Mouse (Mus musculus): ENCODE measurements around the gene Rtl5. TPM values are rescaled to one million over a fixed set of nuclear protein-coding genes. Genes with fewer than 3 reads are reported as not detected.
"Not testable (repeated sequence)": the region's sequence is repeated elsewhere in the genome, so short reads cannot be mapped to it uniquely, and the experiment has no call there.

Gene Rtl5
- 4.6 and 5.9 TPM in 2 replicates for polyA plus RNA-seq (2014; fragmentation: Nextera tagmentation; extraction: Ambion mirVana)

- Histone ChIP-seq H3K36me3 (ENCODE audit: control insufficient read depth, insufficient read depth, low read length) (no peaks in the 10 kb centered on the region), H3K27me3 (ENCODE audit: control insufficient read depth, insufficient read depth, low read length) (no peaks in the 10 kb centered on the region; the same call in 1 of the 2 replicates), H3K4me3 (ENCODE audit: low read depth, low read length) (peak within 1 kb of the TSS; percentile 48), H3K4me1 (replicated peaks; ENCODE audit: control insufficient read depth, insufficient read depth, low read length) (no peaks in the 10 kb centered on the region), H3K4me2 (ENCODE audit: low read depth, low read length, severe bottlenecking) (peak within 1 kb of the TSS; percentile 67), H3K9me3 (ENCODE audit: control insufficient read depth, low read length) (no peaks in the 10 kb centered on the region), H3K27ac (ENCODE audit: low read depth, low read length) (peak within 1 kb of the TSS; percentile 58), H3K9ac (ENCODE audit: low read length) (peak within 1 kb of the TSS; percentile 61)
- 22% methylated on average over 59 of the region's 61 CpGs for WGBS
- DNase-seq (ENCODE audit: low spot score), result peak; percentile 86
- peak; percentile 94 for ATAC-seq (replicated peaks; ENCODE audit: low FRiP score)
Measured at GRCm38 (mm10) chrX:102070591-102071471, at the start of gene Rtl5. TSS of gene Rtl5 (minus strand) at chrX:102071304.

DNA sequence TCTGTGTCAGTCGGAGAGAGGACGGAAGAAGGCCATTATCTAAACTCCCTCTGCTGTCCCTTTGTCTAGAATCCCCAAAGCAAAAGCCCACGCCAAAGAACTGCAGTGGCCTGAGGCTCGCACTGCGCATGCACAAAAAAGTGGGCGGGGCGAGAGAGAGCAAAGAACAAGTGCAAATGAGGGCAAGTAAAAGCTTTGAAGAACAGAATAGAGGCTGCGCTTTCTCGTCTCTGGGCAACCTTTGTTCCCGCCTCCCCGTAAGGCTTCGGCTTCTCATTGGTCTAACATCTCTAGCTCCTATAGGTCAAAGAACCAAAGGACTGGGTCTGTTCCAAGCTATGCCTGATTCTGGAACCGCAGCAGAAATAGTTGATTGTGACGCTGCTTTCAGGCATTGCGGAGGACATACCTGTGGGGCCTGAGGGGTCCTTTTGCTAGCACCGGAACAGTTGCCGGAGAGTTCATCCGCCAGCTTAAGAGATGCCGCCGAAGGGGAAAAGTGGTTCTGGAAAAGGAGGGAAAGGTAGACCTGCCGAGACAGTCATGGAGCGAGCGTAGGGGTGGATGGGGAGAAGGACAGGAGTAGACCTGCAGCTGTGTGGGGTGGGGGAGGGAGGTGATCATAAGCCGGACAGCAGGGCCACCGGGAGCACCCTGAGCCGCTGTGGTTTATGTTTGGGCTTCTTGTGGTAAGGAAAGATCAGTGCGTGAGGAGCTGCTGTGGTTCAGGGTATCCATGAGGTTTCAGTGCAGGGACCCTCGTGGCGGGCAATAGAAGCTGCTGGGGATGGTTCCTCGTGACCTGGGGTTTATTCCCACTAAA, 48.1 kb upstream of the Rtl5 start, which contains the start of gene Pin4:
Gene Pin4 (plus strand): TSS at position 406 of the 823 bp plus-strand sequence.
- peak within 1 kb of the TSS; percentile 54 for H3K4me3 ChIP-seq (ENCODE audit: low read depth, low read length)
- no peaks in the 10 kb centered on the region for H3K9me3 ChIP-seq (ENCODE audit: control insufficient read depth, low read length)
- H3K4me1 ChIP-seq (replicated peaks; ENCODE audit: control insufficient read depth, insufficient read depth, low read length), result 0 out of 2 replicates have a peak, but pooled peaks cover 3% of the 10 kb centered on the region
- peak within 1 kb of the TSS; percentile 59 for H3K9ac ChIP-seq (ENCODE audit: low read length)
- peak; percentile 94 for DNase-seq (ENCODE audit: low spot score)
- WGBS, result 22% methylated on average over 30 of the region's 30 CpGs
- ATAC-seq (replicated peaks; ENCODE audit: low FRiP score), result peak; percentile 99
- no peaks in the 10 kb centered on the region for H3K27me3 ChIP-seq (ENCODE audit: control insufficient read depth, insufficient read depth, low read length)
- H3K4me2 ChIP-seq (ENCODE audit: low read depth, low read length, severe bottlenecking), result peak within 1 kb of the TSS; percentile 54
- H3K36me3 ChIP-seq (ENCODE audit: control insufficient read depth, insufficient read depth, low read length), result no peaks in the 10 kb centered on the region
- H3K27ac ChIP-seq (ENCODE audit: low read depth, low read length), result no peak within 1 kb of the TSS; the same call in 1 of the 2 replicates

DNA sequence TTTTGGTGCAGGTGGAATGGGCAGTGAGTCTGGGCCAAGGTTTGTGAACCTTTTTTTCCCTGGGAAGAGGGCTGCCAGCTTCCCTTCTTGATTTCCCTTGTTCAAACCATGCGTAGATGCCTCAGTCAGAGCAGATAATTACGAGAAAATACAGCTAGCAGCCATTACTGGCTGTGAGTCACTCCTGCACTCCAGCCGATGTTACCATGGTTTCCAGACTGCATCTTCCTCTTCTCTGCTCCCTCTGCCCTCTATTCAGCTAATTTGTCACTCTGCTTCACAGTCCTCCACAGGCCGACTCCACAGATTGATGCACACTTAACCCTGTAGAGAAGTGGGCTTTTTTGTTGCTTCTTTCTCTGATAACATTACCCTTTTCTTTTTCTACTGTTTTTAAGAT, 44.6 kb upstream of the Rtl5 start:
- Histone ChIP-seq H3K9ac (ENCODE audit: low read length) (no peak overlapping the region), H3K36me3 (ENCODE audit: control insufficient read depth, insufficient read depth, low read length) (no peaks in the 10 kb centered on the region), H3K4me1 (replicated peaks; ENCODE audit: control insufficient read depth, insufficient read depth, low read length) (0 out of 2 replicates have a peak, but pooled peaks cover 3% of the 10 kb centered on the region), H3K27ac (ENCODE audit: low read depth, low read length) (0 out of 2 replicates have a peak overlapping the region, but pooled peaks have one; percentile 6), H3K4me3 (ENCODE audit: low read depth, low read length) (no peak overlapping the region), H3K27me3 (ENCODE audit: control insufficient read depth, insufficient read depth, low read length) (no peaks in the 10 kb centered on the region), H3K4me2 (ENCODE audit: low read depth, low read length, severe bottlenecking) (no peak overlapping the region), H3K9me3 (ENCODE audit: control insufficient read depth, low read length) (no peaks in the 10 kb centered on the region)
- 53% methylated on average over 4 of the region's 4 CpGs for WGBS
- DNase-seq (ENCODE audit: low spot score) (no peak), ATAC-seq (replicated peaks; ENCODE audit: low FRiP score) (no peak)

DNA sequence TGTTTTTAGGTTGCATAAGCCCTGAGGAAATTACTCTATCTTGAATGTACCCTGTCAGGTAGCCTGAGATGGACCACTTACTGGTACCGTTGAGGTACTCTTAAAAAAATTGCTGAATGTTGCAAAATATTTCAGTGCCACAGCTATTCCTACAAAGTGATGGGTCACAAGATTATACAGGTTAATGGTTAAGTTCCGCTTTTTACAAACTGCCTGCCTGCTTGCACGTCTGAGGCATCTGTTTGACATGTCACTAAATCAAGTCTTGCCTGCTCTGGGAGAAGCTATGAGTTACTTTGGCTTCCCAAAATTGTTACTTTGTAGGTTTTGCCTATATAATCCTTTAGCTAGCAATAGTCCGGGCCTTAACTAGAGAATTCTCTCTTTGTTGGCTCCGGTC, 38.2 kb upstream of the Rtl5 start:
- not testable (repeated sequence) for H3K4me2 ChIP-seq (ENCODE audit: low read depth, low read length, severe bottlenecking); H3K36me3 ChIP-seq (ENCODE audit: control insufficient read depth, insufficient read depth, low read length); H3K9me3 ChIP-seq (ENCODE audit: control insufficient read depth, low read length); H3K27me3 ChIP-seq (ENCODE audit: control insufficient read depth, insufficient read depth, low read length); H3K27ac ChIP-seq (ENCODE audit: low read depth, low read length); H3K4me3 ChIP-seq (ENCODE audit: low read depth, low read length); H3K9ac ChIP-seq (ENCODE audit: low read length); H3K4me1 ChIP-seq (replicated peaks; ENCODE audit: control insufficient read depth, insufficient read depth, low read length); DNase-seq (ENCODE audit: low spot score); ATAC-seq (replicated peaks; ENCODE audit: low FRiP score)
- 85% methylated on average over 5 of the region's 5 CpGs for WGBS

DNA sequence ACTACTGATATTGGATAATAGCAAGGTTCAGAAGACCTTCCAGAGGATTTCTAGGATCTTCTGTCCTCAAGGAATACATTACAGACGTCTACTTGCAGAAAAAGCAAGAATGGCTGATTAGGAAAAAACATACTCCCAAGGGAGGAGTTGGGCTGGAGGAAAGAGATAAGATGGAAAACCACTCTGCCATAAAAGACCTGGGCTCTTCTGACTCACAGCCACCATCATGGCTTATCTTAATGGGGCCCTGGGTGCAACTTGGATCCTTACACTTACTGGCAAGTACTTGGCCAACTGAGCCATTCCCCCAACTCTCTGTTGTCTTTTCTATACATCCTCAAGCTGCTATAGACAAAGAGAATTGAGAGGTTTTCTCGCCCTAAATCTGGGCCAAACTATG, 32.7 kb upstream of the Rtl5 start:
- not testable (repeated sequence) for ATAC-seq (replicated peaks; ENCODE audit: low FRiP score); H3K4me2 ChIP-seq (ENCODE audit: low read depth, low read length, severe bottlenecking); DNase-seq (ENCODE audit: low spot score); H3K27ac ChIP-seq (ENCODE audit: low read depth, low read length); H3K27me3 ChIP-seq (ENCODE audit: control insufficient read depth, insufficient read depth, low read length); H3K9me3 ChIP-seq (ENCODE audit: control insufficient read depth, low read length); H3K9ac ChIP-seq (ENCODE audit: low read length); H3K36me3 ChIP-seq (ENCODE audit: control insufficient read depth, insufficient read depth, low read length); H3K4me3 ChIP-seq (ENCODE audit: low read depth, low read length); H3K4me1 ChIP-seq (replicated peaks; ENCODE audit: control insufficient read depth, insufficient read depth, low read length)
- WGBS, result 74% methylated on average over 2 of the region's 2 CpGs

GRCm38 (mm10) chrX:102101886-102102285, 30.8 kb upstream of the Rtl5 start:
- Histone ChIP-seq H3K9ac (ENCODE audit: low read length) (no peak overlapping the region), H3K9me3 (ENCODE audit: control insufficient read depth, low read length) (no peaks in the 10 kb centered on the region), H3K4me2 (ENCODE audit: low read depth, low read length, severe bottlenecking) (no peak overlapping the region), H3K4me3 (ENCODE audit: low read depth, low read length) (no peak overlapping the region), H3K27me3 (ENCODE audit: control insufficient read depth, insufficient read depth, low read length) (no peaks in the 10 kb centered on the region), H3K27ac (ENCODE audit: low read depth, low read length) (no peak overlapping the region), H3K4me1 (replicated peaks; ENCODE audit: control insufficient read depth, insufficient read depth, low read length) (no peaks in the 10 kb centered on the region), H3K36me3 (ENCODE audit: control insufficient read depth, insufficient read depth, low read length) (no peaks in the 10 kb centered on the region)
- ATAC-seq (replicated peaks; ENCODE audit: low FRiP score) (no peak), DNase-seq (ENCODE audit: low spot score) (no peak)
- WGBS, result 53% methylated on average over 7 of the region's 7 CpGs

GRCm38 (mm10) chrX:102094381-102094904, 23.3 kb upstream of the Rtl5 start:
- WGBS, result 82% methylated on average over 7 of the region's 7 CpGs
- no peak overlapping the region for H3K9ac ChIP-seq (ENCODE audit: low read length)
- no peak for DNase-seq (ENCODE audit: low spot score)
- no peaks in the 10 kb centered on the region for H3K36me3 ChIP-seq (ENCODE audit: control insufficient read depth, insufficient read depth, low read length)
- H3K4me2 ChIP-seq (ENCODE audit: low read depth, low read length, severe bottlenecking), result no peak overlapping the region
- H3K9me3 ChIP-seq (ENCODE audit: control insufficient read depth, low read length), result no peaks in the 10 kb centered on the region
- H3K27me3 ChIP-seq (ENCODE audit: control insufficient read depth, insufficient read depth, low read length), result peaks cover 2% of the 10 kb centered on the region
- H3K27ac ChIP-seq (ENCODE audit: low read depth, low read length), result no peak overlapping the region
- no peak overlapping the region for H3K4me3 ChIP-seq (ENCODE audit: low read depth, low read length)
- no peak for ATAC-seq (replicated peaks; ENCODE audit: low FRiP score)
- no peaks in the 10 kb centered on the region for H3K4me1 ChIP-seq (replicated peaks; ENCODE audit: control insufficient read depth, insufficient read depth, low read length)

DNA sequence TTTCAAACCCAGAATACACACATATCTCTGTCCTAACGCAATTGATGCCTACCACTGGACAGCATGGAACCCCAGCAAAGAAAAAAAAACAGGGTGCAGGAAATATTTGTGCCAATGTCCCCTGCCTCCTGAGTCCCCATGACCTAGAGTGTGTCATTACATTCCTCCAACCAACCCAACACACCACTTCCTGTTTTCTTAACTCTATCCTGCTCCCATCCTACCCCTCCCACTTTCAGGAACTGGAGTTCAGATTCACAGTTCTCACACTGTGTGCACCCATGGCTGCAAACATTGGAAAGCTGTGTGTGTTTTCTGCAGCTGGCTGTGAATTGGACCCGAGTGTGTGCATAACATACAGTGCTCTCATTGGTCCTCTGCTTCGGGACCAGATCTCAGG, 19.5 kb upstream of the Rtl5 start:
- Histone ChIP-seq H3K27me3 (ENCODE audit: control insufficient read depth, insufficient read depth, low read length) (peaks cover 2% of the 10 kb centered on the region), H3K9ac (ENCODE audit: low read length) (no peak overlapping the region)
- 75% methylated on average over 3 of the region's 3 CpGs for WGBS

More for the DNA sequence above, 19.5 kb upstream of the Rtl5 start:
- no peak overlapping the region for H3K4me3 ChIP-seq (ENCODE audit: low read depth, low read length)
- H3K4me2 ChIP-seq (ENCODE audit: low read depth, low read length, severe bottlenecking), result no peak overlapping the region
- H3K36me3 ChIP-seq (ENCODE audit: control insufficient read depth, insufficient read depth, low read length), result no peaks in the 10 kb centered on the region
- no peaks in the 10 kb centered on the region for H3K9me3 ChIP-seq (ENCODE audit: control insufficient read depth, low read length)
- ATAC-seq (replicated peaks; ENCODE audit: low FRiP score) (no peak), DNase-seq (ENCODE audit: low spot score) (no peak)
- H3K27ac ChIP-seq (ENCODE audit: low read depth, low read length), result no peak overlapping the region
- H3K4me1 ChIP-seq (replicated peaks; ENCODE audit: control insufficient read depth, insufficient read depth, low read length), result no peaks in the 10 kb centered on the region

Data from forebrain, embryonic 11.5 days (tissue).